Mouse (Mus musculus) heart, adult 2 months (tissue): ENCODE measurements around the gene Actr3b. TPM values are rescaled to one million over a fixed set of nuclear protein-coding genes. Genes with fewer than 3 reads are reported as not detected.

ENCODE experiments used
- DNase-seq, 2 experiments: peaks; one replicate each; pipeline ENCODE4 v3.0.0; 2021
- H3K27ac ChIP-seq: fragments of 200-600 bp; 2 replicates; pipeline ENCODE4 v1.8.1; 2022
- H3K27me3 ChIP-seq: fragments of 200-500 bp; 2 replicates; pipeline ENCODE4 v1.6.1; 2012; ENCODE audit warnings: mild to moderate bottlenecking, low read length, inconsistent platforms, mixed read lengths; ENCODE audit not compliant: control insufficient read depth, insufficient read depth
- H3K36me3 ChIP-seq: fragments of 200-500 bp; 2 replicates; pipeline ENCODE4 v1.6.1; 2012; ENCODE audit warnings: low read length, inconsistent platforms; ENCODE audit not compliant: control insufficient read depth, insufficient read depth
- H3K4me1 ChIP-seq: fragments of 200-500 bp; 2 replicates; pipeline ENCODE4 v1.6.1; 2011; ENCODE audit warnings: low read length; ENCODE audit not compliant: control insufficient read depth, insufficient read depth
- H3K4me3 ChIP-seq: fragments of 200-600 bp; 2 replicates; pipeline ENCODE4 v1.8.1; 2022
- H3K79me2 ChIP-seq: fragments of 200-500 bp; replicated peaks from 2 replicates; pipeline ENCODE4 v1.6.1; 2012; ENCODE audit warnings: mild to moderate bottlenecking, inconsistent platforms, low read length, moderate library complexity, mixed read lengths; ENCODE audit not compliant: control insufficient read depth, insufficient read depth
- H3K9ac ChIP-seq: fragments of 200-500 bp; 2 replicates; pipeline ENCODE4 v1.6.1; 2012; ENCODE audit warnings: low read depth, mild to moderate bottlenecking, control low read depth, inconsistent platforms, low read length, mixed read lengths
- CTCF ChIP-seq: fragments of 200-600 bp; IDR thresholded peaks from 2 replicates; pipeline ENCODE4 v1.8.1; 2022; ENCODE audit warnings: antibody characterized with exemption, mild to moderate bottlenecking, moderate library complexity
- EP300 ChIP-seq: fragments of 200-500 bp; IDR thresholded peaks from 2 replicates; pipeline ENCODE4 v1.6.1; 2011; ENCODE audit warnings: low read depth, low read length, control low read depth; ENCODE audit not compliant: insufficient read depth
- POLR2A ChIP-seq: fragments of 200-500 bp; IDR thresholded peaks from 2 replicates; pipeline ENCODE4 v1.6.1; 2011; ENCODE audit warnings: mild to moderate bottlenecking, low read depth, low read length, control low read depth; ENCODE audit not compliant: insufficient read depth
- WGBS: fragments of 180-500 bp; shearing (Covaris S2); methylation state at CpG from one replicate; pipeline ENCODE4 v1.1.7; 2018; 5-methylcytosine and 5-hydroxymethylcytosine counted together
- intact Hi-C: fragments of 180-260 bp; cut with DNase I; formaldehyde crosslinking; loops from one replicate; pipeline ENCODE4 v1.15.1; 2025
- polyA plus RNA-seq: library from polyadenylated mRNA; depleted of rRNA; stranded (reverse); fragments of >200 nt; gene quantifications from 2 replicates; pipeline ENCODE4 v1.2.3, GENCODE M21; 2012
- total RNA-seq, 2 experiments: library from RNA; stranded (reverse); gene quantifications; 2 replicates each; pipeline ENCODE4 v1.2.3; 2021

Actr3b gene
- total and polyA plus RNA-seq, 3 experiments: 28.3 to 46.8 (median 33.7) TPM

DNA sequence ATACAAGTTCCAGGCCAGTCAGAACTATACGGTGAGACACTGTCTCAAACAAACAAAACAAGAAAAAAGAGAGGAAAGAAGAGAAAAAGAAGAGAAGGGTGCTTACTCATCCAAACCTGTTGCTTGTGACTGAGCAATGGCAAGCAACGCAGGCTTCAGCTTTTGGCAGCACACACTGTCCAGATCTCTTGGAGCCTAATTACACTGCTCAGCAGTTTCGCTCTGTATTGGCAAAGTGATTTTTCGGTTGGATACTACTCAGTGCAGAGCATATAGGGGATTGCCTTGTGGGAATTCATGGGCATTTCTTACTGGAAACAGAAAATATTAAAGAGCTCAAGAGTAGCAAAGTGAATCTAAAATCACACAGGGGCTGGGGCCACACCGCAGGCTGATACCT, 6.9 kb upstream of the Actr3b start:
- H3K4me3 ChIP-seq: no peak overlapping the region
- H3K36me3 ChIP-seq: no peaks in the 10 kb centered on the region
- no peaks in the 10 kb centered on the region for H3K79me2 ChIP-seq
- peaks cover 8% of the 10 kb centered on the region for H3K4me1 ChIP-seq
- no peak overlapping the region for H3K9ac ChIP-seq
- H3K27ac ChIP-seq: no peak overlapping the region
- 66% methylated on average over 5 of the region's 5 CpGs for WGBS
- TF ChIP-seq CTCF: no peak
- no peak for TF ChIP-seq EP300
- TF ChIP-seq POLR2A: no peak
- peak; percentile 33 to 58 for DNase-seq
- intact Hi-C loops: loop anchor here (5.0 kb wide), 1 partner anchor 39 kb away; no protein-coding TSS in a partner anchor
- no peaks in the 10 kb centered on the region for H3K27me3 ChIP-seq

GRCm38 (mm10) chr5:25753556-25754235, 6.1 kb upstream of the Actr3b start:
- no peak overlapping the region for H3K9ac ChIP-seq
- H3K4me3 ChIP-seq: no peak overlapping the region
- DNase-seq: no peak
- H3K27ac ChIP-seq: no peak overlapping the region; the same call in 1 of the 2 replicates
- intact Hi-C loops: loop anchor here (5.0 kb wide), 1 partner anchor 39 kb away; no protein-coding TSS in a partner anchor
- TF ChIP-seq POLR2A: no peak
- no peak for TF ChIP-seq EP300
- no peak for TF ChIP-seq CTCF
- no peaks in the 10 kb centered on the region for H3K79me2 ChIP-seq
- no peaks in the 10 kb centered on the region for H3K27me3 ChIP-seq
- H3K4me1 ChIP-seq: peaks cover 8% of the 10 kb centered on the region
- WGBS: 60% methylated on average over 8 of the region's 8 CpGs
- no peaks in the 10 kb centered on the region for H3K36me3 ChIP-seq

- 2% methylated on average over 2 of the region's 2 CpGs for WGBS
- no peak for TF ChIP-seq EP300
- 0 out of 2 replicates have a peak, but pooled peaks have one; percentile 28 for TF ChIP-seq POLR2A
- Histone ChIP-seq H3K36me3 (no peaks in the 10 kb centered on the region), H3K27me3 (no peaks in the 10 kb centered on the region), H3K9ac (no peak overlapping the region), H3K79me2 (no peaks in the 10 kb centered on the region), H3K4me3 (no peak overlapping the region), H3K27ac (no peak overlapping the region; the same call in 1 of the 2 replicates), H3K4me1 (peaks cover 8% of the 10 kb centered on the region)
- DNase-seq: peak in 1 of 2 experiments; percentile 58
- intact Hi-C loops: loop anchor here (5.0 kb wide), 1 partner anchor 38 kb away; no protein-coding TSS in a partner anchor
Observed at GRCm38 (mm10) chr5:25754236-25754766, 5.5 kb upstream of the Actr3b start.

DNA sequence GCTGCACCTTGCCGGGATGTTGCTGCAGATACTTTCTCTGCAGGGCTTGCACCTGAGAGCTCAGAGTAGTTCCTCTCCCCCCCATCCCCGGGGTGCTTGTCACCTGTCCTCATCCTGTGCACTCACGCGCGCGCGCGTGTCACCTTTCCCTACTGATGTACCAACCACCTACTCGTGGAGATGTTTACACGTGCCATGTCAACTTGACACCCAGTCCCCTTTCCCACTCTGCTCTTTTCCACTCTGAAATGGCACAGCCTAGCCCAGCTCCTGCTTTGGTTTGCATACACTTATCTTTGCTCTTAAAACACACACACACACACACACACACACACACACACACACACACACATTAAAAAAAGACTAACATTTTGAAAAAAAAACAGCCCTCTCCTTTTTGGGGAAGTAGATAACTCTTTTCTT, 624 bp downstream of the Actr3b start:
- H3K27ac ChIP-seq: peak overlapping the region; percentile 86
- no peaks in the 10 kb centered on the region for H3K36me3 ChIP-seq
- intact Hi-C loops: loop anchor here (5.0 kb wide), 1 partner anchor 42 kb away; no protein-coding TSS in a partner anchor
- no peak for TF ChIP-seq CTCF
- H3K4me3 ChIP-seq: peak overlapping the region; percentile 71
- no peaks in the 10 kb centered on the region for H3K79me2 ChIP-seq
- 6% methylated on average over 10 of the region's 10 CpGs for WGBS
- H3K27me3 ChIP-seq: no peaks in the 10 kb centered on the region
- DNase-seq: peak in 1 of 2 experiments; percentile 27
- no peak overlapping the region; the same call in 1 of the 2 replicates for H3K9ac ChIP-seq
- peaks cover 7% of the 10 kb centered on the region for H3K4me1 ChIP-seq

- intact Hi-C loops: loop anchor here (5.0 kb wide), 1 partner anchor 41 kb away; no protein-coding TSS in a partner anchor
- H3K9ac ChIP-seq: no peak overlapping the region
- H3K4me1 ChIP-seq: peaks cover 7% of the 10 kb centered on the region
- no peaks in the 10 kb centered on the region for H3K36me3 ChIP-seq
- peak overlapping the region; percentile 86 for H3K27ac ChIP-seq
- H3K27me3 ChIP-seq: no peaks in the 10 kb centered on the region
- H3K4me3 ChIP-seq: no peak overlapping the region
- no peak for DNase-seq
- TF ChIP-seq EP300: no peak
- TF ChIP-seq POLR2A: no peak
- TF ChIP-seq CTCF: no peak
- H3K79me2 ChIP-seq: no peaks in the 10 kb centered on the region
- 28% methylated on average over 3 of the region's 3 CpGs for WGBS
Observed at GRCm38 (mm10) chr5:25760871-25761270, 1.1 kb downstream of the Actr3b start.

DNA sequence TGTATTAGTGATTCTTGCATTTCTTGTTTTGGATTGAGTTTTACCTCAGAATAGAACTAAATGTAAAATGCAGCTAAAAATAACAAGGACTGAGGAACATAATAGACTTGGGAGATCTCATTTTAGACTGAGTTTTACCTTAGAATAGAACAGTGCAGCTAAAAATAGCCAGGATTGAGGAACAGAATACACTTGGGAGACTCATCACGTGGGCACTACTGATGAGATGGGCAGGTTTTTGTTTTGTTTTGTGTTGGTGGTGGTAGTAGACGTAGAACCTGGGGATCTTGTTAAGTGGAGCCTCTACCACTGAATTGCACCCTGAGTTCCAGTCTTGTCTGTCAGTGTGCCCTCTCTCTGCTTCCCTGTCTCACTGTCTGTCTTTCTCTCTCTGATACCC, 2.1 kb downstream of the Actr3b start:
- TF ChIP-seq CTCF (no peak), EP300 (no peak), POLR2A (no peak)
- Histone ChIP-seq H3K36me3 (no peaks in the 10 kb centered on the region), H3K9ac (no peak overlapping the region), H3K79me2 (no peaks in the 10 kb centered on the region), H3K27ac (peak overlapping the region; percentile 86), H3K4me3 (peak overlapping the region; percentile 18), H3K4me1 (peaks cover 7% of the 10 kb centered on the region), H3K27me3 (no peaks in the 10 kb centered on the region)
- no peak for DNase-seq
- intact Hi-C loops: loop anchor here (5.0 kb wide), 1 partner anchor 40 kb away; no protein-coding TSS in a partner anchor
- WGBS: 29% methylated on average over 2 of the region's 2 CpGs
